Mouse (Mus musculus) heart, embryonic 10.5 days (tissue): ENCODE measurements around the gene L3mbtl4. TPM values are rescaled to one million over a fixed set of nuclear protein-coding genes. Genes with fewer than 3 reads are reported as not detected.
"Not testable (repeated sequence)": the region's sequence is repeated elsewhere in the genome, so short reads cannot be mapped to it uniquely, and the experiment has no call there.

ENCODE experiments used
- DNase-seq: peaks from one replicate; pipeline ENCODE4 v3.0.0-alpha.2; 2017; ENCODE audit warnings: low spot score
- H3K27ac ChIP-seq: fragments of 300-500 bp; sonication (generic); 2 replicates; pipeline ENCODE4 v1.5.1; 2016; ENCODE audit warnings: mild to moderate bottlenecking
- H3K27me3 ChIP-seq: fragments of 300-500 bp; sonication (generic); 2 replicates; pipeline ENCODE4 v1.6.1; 2016; ENCODE audit warnings: mild to moderate bottlenecking; ENCODE audit not compliant: poor library complexity, insufficient read depth, severe bottlenecking
- H3K36me3 ChIP-seq: fragments of 300-500 bp; sonication (generic); 2 replicates; pipeline ENCODE4 v1.6.1; 2016; ENCODE audit warnings: mild to moderate bottlenecking, moderate library complexity
- H3K4me1 ChIP-seq: fragments of 300-500 bp; sonication (generic); 2 replicates; pipeline ENCODE4 v1.6.1; 2016; ENCODE audit warnings: mild to moderate bottlenecking
- H3K4me3 ChIP-seq: fragments of 300-500 bp; sonication (generic); 2 replicates; pipeline ENCODE4 v1.5.1; 2016; ENCODE audit warnings: mild to moderate bottlenecking, moderate library complexity
- H3K9me3 ChIP-seq: fragments of 300-500 bp; sonication (generic); 2 replicates; pipeline ENCODE4 v1.6.1; 2016; ENCODE audit warnings: mild to moderate bottlenecking, moderate library complexity
- WGBS: fragments of 180-500 bp; shearing (Covaris S2); methylation state at CpG from one replicate; pipeline ENCODE4 v1.1.7; 2016; 5-methylcytosine and 5-hydroxymethylcytosine counted together
- polyA plus RNA-seq: library from polyadenylated mRNA; unstranded; fragments of >200 nt; fragmentation: Nextera tagmentation; extraction: Ambion mirVana; gene quantifications from 2 replicates; pipeline ENCODE4 v1.2.1, GENCODE M21; 2016

Gene L3mbtl4
- polyA plus RNA-seq, 1 experiment from 2014 or later = not detected

GRCm38 (mm10) chr17:68308381-68308780, 34.8 kb downstream of the L3mbtl4 start:
- Histone ChIP-seq H3K9me3 (no peaks in the 10 kb centered on the region), H3K4me1 (no peaks in the 10 kb centered on the region), H3K27ac (no peak overlapping the region), H3K4me3 (no peak overlapping the region), H3K27me3 (no peaks in the 10 kb centered on the region), H3K36me3 (no peaks in the 10 kb centered on the region)
- no peak for DNase-seq
- whole genome bisulfite sequencing = 84% methylated on average over 6 of the region's 6 CpGs

- no peak overlapping the region for H3K27ac ChIP-seq
- no peaks in the 10 kb centered on the region for H3K4me1 ChIP-seq
- H3K4me3 ChIP-seq = no peak overlapping the region
- no peaks in the 10 kb centered on the region for H3K27me3 ChIP-seq
- H3K36me3 ChIP-seq = no peaks in the 10 kb centered on the region
- DNase-seq = no peak
- no peaks in the 10 kb centered on the region for H3K9me3 ChIP-seq
- WGBS = 88% methylated on average over 5 of the region's 5 CpGs
Observed at GRCm38 (mm10) chr17:68312286-68312927, 38.8 kb downstream of the L3mbtl4 start.

- 75% methylated on average over 8 of the region's 8 CpGs for WGBS
Observed at GRCm38 (mm10) chr17:68320940-68321339, 47.3 kb downstream of the L3mbtl4 start.

GRCm38 (mm10) chr17:68322607-68323006, 49.0 kb downstream of the L3mbtl4 start:
- Histone ChIP-seq H3K36me3 (no peaks in the 10 kb centered on the region), H3K4me1 (no peaks in the 10 kb centered on the region), H3K4me3 (no peak overlapping the region), H3K27ac (no peak overlapping the region), H3K9me3 (no peaks in the 10 kb centered on the region), H3K27me3 (no peaks in the 10 kb centered on the region)
- no peak for DNase-seq
- 44% methylated on average over 3 of the region's 3 CpGs for WGBS

More at GRCm38 (mm10) chr17:68320940-68321339, 47.3 kb downstream of the L3mbtl4 start:
- H3K27me3 ChIP-seq = no peaks in the 10 kb centered on the region
- H3K9me3 ChIP-seq = no peaks in the 10 kb centered on the region
- no peaks in the 10 kb centered on the region for H3K36me3 ChIP-seq
- no peak overlapping the region for H3K27ac ChIP-seq
- no peaks in the 10 kb centered on the region for H3K4me1 ChIP-seq
- no peak overlapping the region for H3K4me3 ChIP-seq
- DNase-seq = no peak

GRCm38 (mm10) chr17:68332225-68332624, 58.6 kb downstream of the L3mbtl4 start:
- H3K9me3 ChIP-seq = no peaks in the 10 kb centered on the region
- 71% methylated on average over 5 of the region's 5 CpGs for WGBS
- H3K4me1 ChIP-seq = no peaks in the 10 kb centered on the region
- no peaks in the 10 kb centered on the region for H3K27me3 ChIP-seq
- H3K36me3 ChIP-seq = no peaks in the 10 kb centered on the region
- DNase-seq = no peak
- no peak overlapping the region for H3K4me3 ChIP-seq
- H3K27ac ChIP-seq = no peak overlapping the region

GRCm38 (mm10) chr17:68333382-68333781, 59.8 kb downstream of the L3mbtl4 start:
- no peaks in the 10 kb centered on the region for H3K27me3 ChIP-seq
- no peak overlapping the region for H3K4me3 ChIP-seq
- 52% methylated on average over 3 of the region's 3 CpGs for WGBS
- DNase-seq = no peak
- H3K27ac ChIP-seq = no peak overlapping the region
- no peaks in the 10 kb centered on the region for H3K36me3 ChIP-seq
- H3K9me3 ChIP-seq = no peaks in the 10 kb centered on the region
- H3K4me1 ChIP-seq = no peaks in the 10 kb centered on the region

- Histone ChIP-seq H3K27ac (no peak overlapping the region), H3K9me3 (no peaks in the 10 kb centered on the region), H3K36me3 (no peaks in the 10 kb centered on the region), H3K27me3 (no peaks in the 10 kb centered on the region), H3K4me1 (no peaks in the 10 kb centered on the region), H3K4me3 (no peak overlapping the region)
- no peak for DNase-seq
- 68% methylated on average over 3 of the region's 3 CpGs for WGBS
Observed at GRCm38 (mm10) chr17:68338917-68339553, 65.4 kb downstream of the L3mbtl4 start.

- WGBS = 54% methylated on average over 1 of the region's 1 CpGs
- H3K27ac ChIP-seq = no peak overlapping the region
- no peaks in the 10 kb centered on the region for H3K4me1 ChIP-seq
- H3K4me3 ChIP-seq = no peak overlapping the region
- H3K36me3 ChIP-seq = no peaks in the 10 kb centered on the region
- H3K27me3 ChIP-seq = no peaks in the 10 kb centered on the region
- no peak for DNase-seq
- H3K9me3 ChIP-seq = no peaks in the 10 kb centered on the region
Observed at GRCm38 (mm10) chr17:68357687-68358086, 84.1 kb downstream of the L3mbtl4 start.

GRCm38 (mm10) chr17:68371101-68371500, 97.5 kb downstream of the L3mbtl4 start:
- WGBS = 69% methylated on average over 1 of the region's 1 CpGs
- Histone ChIP-seq H3K9me3 (no peaks in the 10 kb centered on the region), H3K27ac (no peak overlapping the region)

GRCm38 (mm10) chr17:68388481-68388880, 114.9 kb downstream of the L3mbtl4 start:
- no peak for DNase-seq
- WGBS = 72% methylated on average over 5 of the region's 5 CpGs

More at GRCm38 (mm10) chr17:68371101-68371500, 97.5 kb downstream of the L3mbtl4 start:
- Histone ChIP-seq H3K36me3 (no peaks in the 10 kb centered on the region), H3K4me3 (no peak overlapping the region), H3K4me1 (no peaks in the 10 kb centered on the region), H3K27me3 (no peaks in the 10 kb centered on the region)
- DNase-seq = no peak

GRCm38 (mm10) chr17:68405993-68406392, 132.4 kb downstream of the L3mbtl4 start:
- H3K4me3 ChIP-seq = no peak overlapping the region
- H3K36me3 ChIP-seq = no peaks in the 10 kb centered on the region
- no peak for DNase-seq
- no peak overlapping the region for H3K27ac ChIP-seq
- no peaks in the 10 kb centered on the region for H3K4me1 ChIP-seq
- H3K27me3 ChIP-seq = no peaks in the 10 kb centered on the region
- H3K9me3 ChIP-seq = no peaks in the 10 kb centered on the region
- WGBS = 55% methylated on average over 1 of the region's 1 CpGs

More at GRCm38 (mm10) chr17:68388481-68388880, 114.9 kb downstream of the L3mbtl4 start:
- Histone ChIP-seq H3K36me3 (no peaks in the 10 kb centered on the region), H3K27ac (no peak overlapping the region), H3K9me3 (no peaks in the 10 kb centered on the region), H3K27me3 (no peaks in the 10 kb centered on the region), H3K4me3 (no peak overlapping the region), H3K4me1 (no peaks in the 10 kb centered on the region)

GRCm38 (mm10) chr17:68407121-68407520, 133.5 kb downstream of the L3mbtl4 start:
- DNase-seq, H3K4me1 ChIP-seq, H3K4me3 ChIP-seq, H3K36me3 ChIP-seq, H3K9me3 ChIP-seq, H3K27ac ChIP-seq, H3K27me3 ChIP-seq: not testable (repeated sequence)
- 50% methylated on average over 1 of the region's 1 CpGs for WGBS

- Histone ChIP-seq H3K4me1 (no peaks in the 10 kb centered on the region), H3K27me3 (no peaks in the 10 kb centered on the region), H3K9me3 (no peaks in the 10 kb centered on the region), H3K36me3 (no peaks in the 10 kb centered on the region), H3K4me3 (no peak overlapping the region), H3K27ac (no peak overlapping the region)
- DNase-seq = no peak
- 64% methylated on average over 12 of the region's 12 CpGs for WGBS
Observed at GRCm38 (mm10) chr17:68422663-68423498, 149.3 kb downstream of the L3mbtl4 start.
